Mouse (Mus musculus) testis, adult 2 months (tissue): ENCODE measurements around the gene Flt3l. TPM values are rescaled to one million over a fixed set of nuclear protein-coding genes. Genes with fewer than 3 reads are reported as not detected.

Source experiments
- H3K27ac ChIP-seq: fragments of 200-500 bp; 2 replicates; pipeline ENCODE4 v1.5.1; 2012; ENCODE audit warnings: low read depth, low read length; ENCODE audit not compliant: control insufficient read depth, insufficient read depth
- H3K27me3 ChIP-seq: fragments of 200-500 bp; 2 replicates; pipeline ENCODE4 v1.6.1; 2012; ENCODE audit warnings: mild to moderate bottlenecking, low read length, moderate library complexity; ENCODE audit not compliant: control insufficient read depth, insufficient read depth
- H3K36me3 ChIP-seq: fragments of 200-500 bp; 2 replicates; pipeline ENCODE4 v1.6.1; 2012; ENCODE audit warnings: mild to moderate bottlenecking, low read length; ENCODE audit not compliant: control insufficient read depth, insufficient read depth
- H3K4me1 ChIP-seq: fragments of 200-500 bp; 2 replicates; pipeline ENCODE4 v1.6.1; 2012; ENCODE audit warnings: low read length; ENCODE audit not compliant: control insufficient read depth, insufficient read depth
- H3K4me3 ChIP-seq: fragments of 200-500 bp; 2 replicates; pipeline ENCODE4 v1.5.1; 2012; ENCODE audit warnings: low read depth, mild to moderate bottlenecking, low read length, moderate library complexity, mixed read lengths; ENCODE audit not compliant: control insufficient read depth
- CTCF ChIP-seq: fragments of 200-500 bp; IDR thresholded peaks from 2 replicates; pipeline ENCODE4 v1.5.1; 2012; ENCODE audit warnings: low read depth, mild to moderate bottlenecking, inconsistent platforms, low read length, moderate library complexity; ENCODE audit not compliant: control insufficient read depth, insufficient read depth, insufficient replicate concordance
- POLR2A ChIP-seq: fragments of 200-500 bp; IDR thresholded peaks from 2 replicates; pipeline ENCODE4 v1.6.1; 2012; ENCODE audit warnings: low read depth, mild to moderate bottlenecking, inconsistent platforms, low read length, moderate library complexity; ENCODE audit not compliant: control insufficient read depth
- polyA plus RNA-seq: library from polyadenylated mRNA; depleted of rRNA; stranded (reverse); fragments of >200 nt; gene quantifications from 2 replicates; pipeline ENCODE4 v1.2.3, GENCODE M21; 2012; rRNA removed

The Flt3l gene
- 3.8 and 3.9 TPM in 2 replicates for polyA plus RNA-seq

GRCm38 (mm10) chr7:45135993-45136567, at the start of gene Flt3l, which contains the start of gene Gm45713:
TSS of gene Flt3l (minus strand) at chr7:45136432.
TSS of gene Gm45713 (minus strand) at chr7:45136231.
- Histone ChIP-seq H3K27me3 (no peaks in the 10 kb centered on the region), H3K4me3 (peak within 1 kb of the TSS; percentile 74), H3K27ac (no peak within 1 kb of the TSS), H3K4me1 (peaks cover 11% of the 10 kb centered on the region), H3K36me3 (no peaks in the 10 kb centered on the region)
- TF ChIP-seq CTCF (peak; percentile 93), POLR2A (no peak)

DNA sequence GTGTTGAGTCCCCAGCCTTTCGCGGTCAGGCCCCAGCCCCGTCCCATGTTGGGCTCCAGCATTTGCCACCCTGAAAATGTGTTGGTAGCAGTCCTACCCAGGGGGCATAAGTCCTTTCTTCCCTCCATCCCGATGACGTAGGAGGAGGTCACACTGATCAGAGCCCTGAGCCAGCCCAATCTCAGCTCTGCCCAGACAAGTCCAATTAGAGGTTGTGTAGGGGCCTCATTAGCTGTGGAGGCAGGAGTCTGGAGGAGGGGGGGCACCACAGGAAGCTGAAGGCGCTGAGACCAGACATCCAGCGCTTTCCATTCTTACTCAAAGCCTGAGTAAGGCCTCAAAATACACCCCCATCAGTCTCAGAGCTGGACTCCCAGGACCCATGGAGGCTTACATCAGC, 49.7 kb upstream of the Flt3l start:
- Histone ChIP-seq H3K4me3 (no peak overlapping the region), H3K27me3 (no peaks in the 10 kb centered on the region), H3K36me3 (no peaks in the 10 kb centered on the region), H3K27ac (no peak overlapping the region), H3K4me1 (peaks cover 23% of the 10 kb centered on the region)
- TF ChIP-seq CTCF (no peak), POLR2A (no peak)

DNA sequence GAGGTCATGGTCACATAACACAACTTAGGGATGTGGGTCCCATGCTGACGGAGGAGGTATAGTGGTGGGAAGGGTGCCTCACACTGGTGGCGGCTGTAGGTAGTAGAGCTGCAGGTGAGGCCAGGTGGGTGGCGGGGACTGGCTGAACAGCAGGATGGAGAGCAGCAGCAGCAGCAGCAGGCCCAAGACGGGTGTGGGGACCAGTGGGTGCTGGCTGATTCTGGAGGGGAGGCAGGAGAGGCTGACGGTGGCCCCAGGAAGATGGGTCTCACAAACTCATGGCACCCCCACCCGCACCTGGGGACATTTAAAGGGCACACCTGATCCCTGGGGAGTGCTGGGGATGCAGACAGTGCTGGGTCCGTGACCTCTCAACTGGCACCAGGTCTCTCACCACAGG, 47.4 kb upstream of the Flt3l start:
- TF ChIP-seq POLR2A, result no peak
- TF ChIP-seq CTCF, result no peak
- H3K27ac ChIP-seq, result no peak overlapping the region
- H3K27me3 ChIP-seq, result no peaks in the 10 kb centered on the region
- H3K4me1 ChIP-seq, result peaks cover 27% of the 10 kb centered on the region
- H3K4me3 ChIP-seq, result no peak overlapping the region
- no peaks in the 10 kb centered on the region for H3K36me3 ChIP-seq

- no peaks in the 10 kb centered on the region; the same call in 1 of the 2 replicates for H3K27me3 ChIP-seq
- peak overlapping the region; percentile 69 for H3K4me3 ChIP-seq
- H3K4me1 ChIP-seq, result peaks cover 27% of the 10 kb centered on the region
- TF ChIP-seq CTCF (no peak), POLR2A (no peak)
- no peaks in the 10 kb centered on the region for H3K36me3 ChIP-seq
- peak overlapping the region; percentile 10; the same call in 1 of the 2 replicates for H3K27ac ChIP-seq
Observed at GRCm38 (mm10) chr7:45182606-45183005, 46.4 kb upstream of the Flt3l start.

DNA sequence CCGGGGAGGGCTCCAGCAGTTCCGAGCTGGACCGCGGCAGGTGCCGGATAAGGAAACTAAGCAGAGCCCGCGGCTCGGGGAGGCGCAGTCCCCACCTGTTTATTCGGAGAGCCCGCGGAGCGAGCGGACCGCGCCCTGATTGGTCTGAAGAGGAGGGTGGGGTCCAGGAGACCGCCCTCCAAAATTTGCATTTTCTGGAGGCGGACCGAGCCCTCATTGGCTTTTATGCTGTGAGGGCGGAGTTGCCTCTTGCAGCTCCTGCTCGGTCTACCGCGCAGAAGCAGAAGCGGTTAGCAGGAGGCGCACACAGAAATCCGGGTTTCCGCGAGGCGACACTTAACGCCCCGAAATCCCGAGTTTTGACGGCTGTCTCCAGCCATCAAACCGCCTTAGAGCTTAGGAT, 46.0 kb upstream of the Flt3l start:
- no peaks in the 10 kb centered on the region for H3K36me3 ChIP-seq
- no peaks in the 10 kb centered on the region; the same call in 1 of the 2 replicates for H3K27me3 ChIP-seq
- peak overlapping the region; percentile 69 for H3K4me3 ChIP-seq
- H3K4me1 ChIP-seq, result peaks cover 26% of the 10 kb centered on the region
- TF ChIP-seq POLR2A (no peak), CTCF (no peak)
- no peak overlapping the region for H3K27ac ChIP-seq

DNA sequence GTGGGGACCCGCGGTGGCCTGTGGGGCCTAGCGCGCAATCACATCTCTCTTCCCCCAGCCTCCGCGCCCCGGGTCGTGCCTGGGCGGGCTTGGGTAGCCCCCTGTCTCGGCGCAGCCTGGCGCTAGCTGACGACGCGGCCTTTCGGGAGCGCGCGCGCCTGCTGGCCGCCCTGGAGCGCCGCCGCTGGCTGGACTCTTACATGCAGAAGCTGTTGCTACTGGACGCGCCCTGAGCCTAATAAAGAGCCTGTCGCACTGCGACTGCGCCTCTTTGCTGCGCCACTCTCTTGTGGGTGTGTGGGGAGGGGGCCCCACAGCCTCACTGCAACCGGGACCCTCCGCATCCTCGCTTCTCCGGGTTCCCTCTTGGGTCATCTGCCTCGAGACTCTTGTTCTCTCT, 45.3 kb upstream of the Flt3l start:
- H3K27me3 ChIP-seq, result no peaks in the 10 kb centered on the region; the same call in 1 of the 2 replicates
- no peaks in the 10 kb centered on the region for H3K36me3 ChIP-seq
- no peak overlapping the region for H3K27ac ChIP-seq
- peaks cover 25% of the 10 kb centered on the region for H3K4me1 ChIP-seq
- TF ChIP-seq CTCF (no peak), POLR2A (no peak)
- peak overlapping the region; percentile 69 for H3K4me3 ChIP-seq

DNA sequence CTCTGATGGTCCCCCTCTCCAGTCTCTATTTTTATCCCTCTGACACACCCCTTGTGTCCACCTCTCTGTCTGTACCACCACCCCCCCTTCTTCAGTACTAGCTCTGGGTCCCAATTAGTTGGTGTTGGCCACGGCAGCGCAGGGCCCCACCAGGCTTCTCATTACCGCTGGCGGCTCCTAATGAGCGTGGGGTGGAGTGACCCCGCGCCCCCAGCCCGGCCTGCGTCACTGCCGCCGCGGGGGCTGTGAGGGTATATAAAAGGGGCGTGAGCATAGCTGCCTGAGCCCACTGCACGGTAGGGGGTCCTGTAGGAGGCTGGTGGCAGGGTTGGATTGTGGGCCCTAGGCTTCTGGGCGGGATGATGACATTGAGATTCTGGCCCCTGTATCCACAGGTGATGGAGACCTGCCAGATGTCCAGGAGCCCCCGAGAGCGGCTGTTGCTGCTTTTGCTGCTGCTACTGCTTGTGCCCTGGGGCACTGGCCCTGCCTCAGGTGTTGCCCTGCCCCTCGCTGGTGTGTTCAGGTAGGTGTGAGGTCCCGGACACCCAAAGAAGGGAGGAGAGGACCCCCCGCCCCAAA, 44.8 kb upstream of the Flt3l start, which contains the start of gene Pth2:
Gene Pth2 (plus strand): TSS at position 100 of the 582 bp plus-strand sequence.
- no peak within 1 kb of the TSS for H3K27ac ChIP-seq
- TF ChIP-seq POLR2A, result no peak
- no peak for TF ChIP-seq CTCF
- peaks cover 27% of the 10 kb centered on the region for H3K4me1 ChIP-seq
- H3K36me3 ChIP-seq, result no peaks in the 10 kb centered on the region
- H3K4me3 ChIP-seq, result peak within 1 kb of the TSS; percentile 69
- no peaks in the 10 kb centered on the region; the same call in 1 of the 2 replicates for H3K27me3 ChIP-seq
